Mouse (Mus musculus) effector memory CD4-positive, alpha-beta T cell, adult 7 months (primary cell): Measurements from ENCODE around the gene Srsf12. TPM values are rescaled to one million over a fixed set of nuclear protein-coding genes. Genes with fewer than 3 reads are reported as not detected.

ENCODE experiments used
- polyA plus RNA-seq: library from polyadenylated mRNA; unstranded; fragments of 100-300 nt; shearing (Covaris generic); gene quantifications from one replicate; pipeline ENCODE4 v1.2.1, GENCODE M21; 2017

Gene Srsf12
- 2.8 TPM for polyA plus RNA-seq

GRCm38 (mm10) chr4:33208881-33209841 lies at the start of gene Srsf12:
Gene Srsf12, plus strand, starts transcription at chr4:33208991.

DNA sequence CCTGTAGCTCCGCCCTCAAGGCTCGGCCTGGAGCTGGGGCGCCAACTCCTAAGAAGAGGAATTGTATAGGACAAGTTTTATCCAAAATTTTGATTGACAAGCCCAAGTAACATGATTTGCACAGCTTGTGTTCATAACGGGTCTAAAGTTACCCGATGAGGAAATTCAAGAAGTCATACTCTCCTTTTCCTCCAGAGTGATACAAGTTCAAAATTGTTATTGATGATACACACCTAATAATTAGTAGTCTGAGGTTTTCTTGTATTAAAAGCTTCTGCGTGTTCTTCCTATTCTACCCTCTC lies 19.1 kb upstream of the Srsf12 start, which contains the start of gene Pm20d2:
TSS of gene Pm20d2 (minus strand) at position 3 of the 302 bp plus-strand sequence.

Other genes starting within 250 kb of the Srsf12 start
- 1.5 TPM for gene Rragd, start 226.0 kb upstream of the Srsf12 start, polyA plus RNA-seq
- gene Ube2j1, start 177.6 kb upstream of the Srsf12 start, polyA plus RNA-seq: 211 TPM
- gene Gabrr2, start 146.0 kb upstream of the Srsf12 start, polyA plus RNA-seq: 1.9 TPM
- not detected for gene Gabrr1, start 76.5 kb upstream of the Srsf12 start, polyA plus RNA-seq
- gene Pm20d2, start 19.3 kb upstream of the Srsf12 start, polyA plus RNA-seq: not detected
- 1,924 TPM for gene Pnrc1, start 81.2 kb downstream of the Srsf12 start, polyA plus RNA-seq
- 55.2 TPM for gene Rngtt, start 101.3 kb downstream of the Srsf12 start, polyA plus RNA-seq